Mouse (Mus musculus) heart, embryonic 14.5 days (tissue): ENCODE results near the gene Vmp1. TPM values are rescaled to one million over a fixed set of nuclear protein-coding genes. Genes with fewer than 3 reads are reported as not detected.

Source experiments
- ATAC-seq: fragments of 200-750 bp; cut with Nextera tagmentation; 2 replicates; pipeline ENCODE4 v1.8.0; 2017; ENCODE audit warnings: low read depth, moderate TSS enrichment; ENCODE audit not compliant: insufficient number of reproducible peaks, insufficient read depth, low FRiP score
- H3K27ac ChIP-seq, 2 experiments: fragments of 200-500 bp in 1 of 2; fragments of 300-500 bp in 1 of 2; sonication (generic) in 1 of 2; replicated peaks in 1 of 2; 2 replicates each; pipeline ENCODE4 v1.5.1; 2012 to 2014; ENCODE audit warnings: low read depth in 2 of 2, low read length in 2 of 2, control low read depth in 1 of 2, mild to moderate bottlenecking in 1 of 2, mixed read lengths in 1 of 2; ENCODE audit not compliant: control insufficient read depth in 1 of 2, insufficient read depth in 1 of 2
- H3K27me3 ChIP-seq: fragments of 300-500 bp; sonication (generic); 2 replicates; pipeline ENCODE4 v1.6.1; 2014; ENCODE audit warnings: mild to moderate bottlenecking, low read length, control low read depth; ENCODE audit not compliant: control insufficient read depth, insufficient read depth
- H3K36me3 ChIP-seq: fragments of 300-500 bp; sonication (generic); 2 replicates; pipeline ENCODE4 v1.6.1; 2014; ENCODE audit warnings: mild to moderate bottlenecking, control low read depth, low read length, mixed read lengths; ENCODE audit not compliant: control insufficient read depth, insufficient read depth
- H3K4me1 ChIP-seq, 2 experiments: fragments of 200-500 bp in 1 of 2; fragments of 300-500 bp in 1 of 2; sonication (generic) in 1 of 2; 2 replicates each; pipeline ENCODE4 v1.6.1; 2012 to 2014; ENCODE audit warnings: low read length in 2 of 2, control low read depth in 1 of 2, mixed read lengths in 1 of 2; ENCODE audit not compliant: control insufficient read depth in 2 of 2, insufficient read depth in 2 of 2
- H3K4me2 ChIP-seq: fragments of 300-500 bp; sonication (generic); 2 replicates; pipeline ENCODE4 v1.6.1; 2014; ENCODE audit warnings: mild to moderate bottlenecking, low read length
- H3K4me3 ChIP-seq, 2 experiments: fragments of 200-500 bp in 1 of 2; fragments of 300-500 bp in 1 of 2; sonication (generic) in 1 of 2; 2 replicates each; pipeline ENCODE4 v1.5.1; 2012 to 2014; ENCODE audit warnings: low read length in 2 of 2, mild to moderate bottlenecking in 2 of 2, control low read depth in 1 of 2, low read depth in 1 of 2, moderate library complexity in 1 of 2; ENCODE audit not compliant: control insufficient read depth in 1 of 2, insufficient read depth in 1 of 2
- H3K9ac ChIP-seq: fragments of 300-500 bp; sonication (generic); 2 replicates; pipeline ENCODE4 v1.6.1; 2014; ENCODE audit warnings: mild to moderate bottlenecking, low read length
- H3K9me3 ChIP-seq: fragments of 300-500 bp; sonication (generic); 2 replicates; pipeline ENCODE4 v1.6.1; 2016; ENCODE audit warnings: low read length, control low read depth; ENCODE audit not compliant: control insufficient read depth
- WGBS: fragments of 180-500 bp; shearing (Covaris S2); extraction: QIAGEN DNeasy Blood & Tissue Kit; methylation state at CpG from one replicate; pipeline ENCODE4 v1.1.7; 2014; 5-methylcytosine and 5-hydroxymethylcytosine counted together
- polyA plus RNA-seq: library from polyadenylated mRNA; unstranded; fragments of >200 nt; fragmentation: Nextera tagmentation; extraction: Ambion mirVana; gene quantifications from 2 replicates; pipeline ENCODE4 v1.2.1, GENCODE M21; 2014

Gene Vmp1
- polyA plus RNA-seq, result 98.5 and 101 TPM in 2 replicates

DNA sequence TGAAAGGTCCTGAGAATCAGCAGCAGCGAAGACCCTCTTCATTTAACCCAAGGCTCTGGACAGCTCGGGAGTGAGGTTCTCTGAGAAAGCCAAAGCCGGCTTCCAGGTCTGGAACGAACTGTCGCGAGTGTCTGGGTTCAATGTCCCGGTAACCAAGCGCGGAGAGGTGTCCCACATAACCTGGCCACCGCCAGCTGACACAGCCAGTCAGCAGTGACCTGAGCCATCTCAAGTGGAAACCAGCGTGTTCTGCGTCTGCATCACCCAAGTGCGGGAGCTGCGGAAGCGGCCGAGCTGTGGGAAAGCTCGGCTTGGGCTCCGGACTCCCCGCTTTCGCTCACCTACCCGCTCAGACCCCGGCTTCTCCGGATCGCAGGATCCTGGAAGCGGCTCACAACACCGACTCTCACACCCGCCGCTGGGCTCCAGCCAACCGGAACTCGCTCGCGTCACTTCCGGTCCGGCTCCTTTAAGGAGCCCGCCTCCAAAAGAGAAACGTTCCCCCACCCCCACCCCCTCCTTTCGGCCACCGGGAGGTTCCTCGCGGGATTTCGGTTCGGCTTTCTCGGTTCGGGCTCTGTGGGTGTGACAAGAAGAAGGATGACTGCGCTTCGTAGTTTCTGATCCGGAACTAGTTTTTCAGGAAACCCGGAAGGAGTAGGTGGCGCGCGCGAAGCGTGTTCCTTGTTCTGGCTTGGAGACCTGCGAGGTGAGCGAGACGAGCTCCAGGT is at the start of gene Vmp1, which contains the start of gene Ptrh2:
TSS of gene Vmp1 (minus strand) at position 442 of the 731 bp plus-strand sequence.
TSS of gene Ptrh2 (plus strand) at position 591 of the 731 bp plus-strand sequence.
- Histone ChIP-seq H3K4me2 (peak within 1 kb of the TSS; percentile 68), H3K27me3 (no peaks in the 10 kb centered on the region), H3K9ac (peak within 1 kb of the TSS; percentile 88), H3K4me3 (peak within 1 kb of the TSS; percentile 75 to 77), H3K9me3 (no peaks in the 10 kb centered on the region), H3K27ac (peak within 1 kb of the TSS; percentile 85 to 89), H3K4me1 (peaks cover 2 to 26% of the 10 kb centered on the region in 2 experiments), H3K36me3 (peaks cover 17% of the 10 kb centered on the region)
- under 1% methylated on average over 56 of the region's 56 CpGs for WGBS
- peak; percentile 89 for ATAC-seq

DNA sequence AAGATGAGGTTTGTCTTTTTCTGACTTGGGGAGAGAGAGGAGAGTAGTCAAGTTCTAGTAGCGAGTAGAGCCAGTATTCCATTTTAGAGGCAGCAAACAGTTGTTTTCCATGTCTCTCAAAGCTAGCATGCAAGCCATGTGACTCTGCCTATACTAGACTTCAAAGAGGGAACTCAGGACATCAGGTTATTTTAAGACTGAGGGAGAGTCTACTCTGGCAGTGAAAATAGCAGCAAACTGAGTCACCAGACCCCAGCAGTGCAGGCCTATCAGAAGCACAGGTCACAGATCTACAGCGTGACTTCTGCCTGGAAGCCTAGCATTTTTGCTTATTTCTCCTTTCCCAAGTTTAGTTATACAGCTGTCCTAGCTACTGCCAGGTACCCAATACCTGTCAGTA is 47.8 kb upstream of the Vmp1 start:
- H3K36me3 ChIP-seq, result peaks cover 74% of the 10 kb centered on the region
- 30% methylated on average over 2 of the region's 2 CpGs for WGBS
- H3K4me2 ChIP-seq, result peak overlapping the region; percentile 45

DNA sequence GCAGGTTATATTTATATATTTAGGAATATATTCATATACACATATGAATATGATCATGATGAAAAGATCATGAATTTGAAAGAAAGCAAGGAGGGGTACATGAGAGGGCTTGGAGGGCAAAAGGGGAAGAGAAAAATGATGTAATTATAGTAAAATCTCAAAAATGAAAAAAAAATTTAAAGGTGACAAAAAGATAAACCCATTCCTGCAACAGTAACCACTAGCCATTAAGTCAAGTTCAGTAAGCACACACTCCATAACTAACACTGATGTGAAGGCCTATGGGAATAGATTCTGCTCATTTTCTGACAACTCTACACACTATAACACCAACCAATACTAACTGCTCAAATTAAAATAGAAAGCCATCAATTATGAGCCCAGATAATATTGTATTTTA is 42.0 kb upstream of the Vmp1 start:
- Histone ChIP-seq H3K9me3 (no peaks in the 10 kb centered on the region), H3K4me1 (peaks cover 0 to 2% of the 10 kb centered on the region in 2 experiments; a peak in 2 of 4 replicates), H3K27ac (no peak overlapping the region), H3K4me2 (no peak overlapping the region), H3K36me3 (peaks cover 87% of the 10 kb centered on the region), H3K27me3 (no peaks in the 10 kb centered on the region), H3K9ac (no peak overlapping the region), H3K4me3 (no peak overlapping the region)
- no peak for ATAC-seq

More for the DNA sequence above, 47.8 kb upstream of the Vmp1 start:
- Histone ChIP-seq H3K4me3 (no peak overlapping the region), H3K27ac (peak overlapping the region; percentile 80 to 90), H3K9ac (0 out of 2 replicates have a peak overlapping the region, but pooled peaks have one; percentile 48), H3K4me1 (peaks cover 4 to 37% of the 10 kb centered on the region in 2 experiments; a peak in 3 of 4 replicates), H3K9me3 (no peaks in the 10 kb centered on the region), H3K27me3 (no peaks in the 10 kb centered on the region)
- peak; percentile 91 for ATAC-seq

DNA sequence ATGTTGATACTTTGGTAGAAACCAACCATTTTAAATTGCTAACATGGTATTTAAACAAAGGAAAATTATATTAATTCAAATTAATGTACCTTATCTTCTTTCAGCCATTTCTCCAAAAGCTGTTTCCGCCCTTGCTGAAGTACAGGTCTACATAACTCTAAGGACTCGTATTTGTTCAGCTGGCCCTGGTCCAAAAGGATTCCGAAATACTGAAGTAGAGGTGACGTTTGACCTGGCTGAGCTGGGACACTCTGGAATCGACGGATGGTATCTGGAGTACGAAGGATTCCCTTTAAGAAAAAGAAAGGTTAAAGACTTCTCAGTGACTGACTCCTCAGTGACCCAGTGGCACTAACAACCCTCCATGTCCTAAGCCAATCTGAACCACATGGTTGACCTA is 41.3 kb upstream of the Vmp1 start:
- Histone ChIP-seq H3K27me3 (no peaks in the 10 kb centered on the region), H3K4me3 (no peak overlapping the region), H3K27ac (no peak overlapping the region), H3K4me2 (no peak overlapping the region), H3K4me1 (no peaks in the 10 kb centered on the region), H3K9ac (no peak overlapping the region), H3K36me3 (peaks cover 89% of the 10 kb centered on the region), H3K9me3 (no peaks in the 10 kb centered on the region)
- 74% methylated on average over 7 of the region's 7 CpGs for WGBS
- ATAC-seq, result no peak

DNA sequence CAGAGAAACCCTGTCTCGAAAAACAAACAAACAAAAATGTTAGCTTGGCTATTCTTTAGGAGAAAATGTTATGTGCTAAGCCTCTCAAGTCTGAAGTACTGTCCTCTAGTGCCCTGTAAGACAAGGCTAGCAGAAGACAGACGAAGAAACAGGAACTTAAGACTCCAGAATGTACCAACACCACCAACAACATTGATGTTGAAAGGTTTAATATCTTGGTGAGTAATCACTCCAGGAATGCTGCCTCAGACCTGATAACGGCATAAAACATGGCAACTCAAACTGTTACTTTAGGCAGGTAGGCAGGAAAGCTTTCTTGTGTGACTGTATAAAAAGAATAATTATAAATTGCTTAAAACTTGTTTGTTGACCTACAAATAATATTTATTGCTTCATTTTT is 40.4 kb upstream of the Vmp1 start:
- no peaks in the 10 kb centered on the region for H3K4me1 ChIP-seq
- ATAC-seq, result no peak
- H3K27me3 ChIP-seq, result no peaks in the 10 kb centered on the region
- H3K4me3 ChIP-seq, result no peak overlapping the region
- no peak overlapping the region for H3K9ac ChIP-seq
- no peak overlapping the region for H3K27ac ChIP-seq
- H3K36me3 ChIP-seq, result peaks cover 90% of the 10 kb centered on the region
- 88% methylated on average over 3 of the region's 3 CpGs for WGBS
- H3K4me2 ChIP-seq, result no peak overlapping the region
- H3K9me3 ChIP-seq, result no peaks in the 10 kb centered on the region

DNA sequence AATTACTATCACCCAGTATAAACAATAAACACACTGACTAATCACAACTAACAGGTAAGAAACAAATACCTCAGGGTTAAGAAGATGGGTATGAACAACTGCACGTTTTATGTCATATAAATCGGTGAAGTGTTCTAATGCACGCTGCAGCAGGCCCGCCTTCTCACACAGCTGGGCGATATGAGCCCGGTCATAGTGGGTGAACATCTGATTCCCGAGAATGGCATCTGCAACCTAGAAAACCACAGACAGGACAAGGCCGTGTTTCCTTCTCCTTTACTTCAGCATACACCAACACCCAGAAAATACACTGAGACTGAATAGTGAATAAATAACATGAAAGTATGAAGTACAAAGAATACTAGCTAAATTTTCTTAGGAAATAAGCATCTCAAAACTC is 35.8 kb upstream of the Vmp1 start:
- no peaks in the 10 kb centered on the region for H3K27me3 ChIP-seq
- WGBS, result 87% methylated on average over 8 of the region's 8 CpGs

DNA sequence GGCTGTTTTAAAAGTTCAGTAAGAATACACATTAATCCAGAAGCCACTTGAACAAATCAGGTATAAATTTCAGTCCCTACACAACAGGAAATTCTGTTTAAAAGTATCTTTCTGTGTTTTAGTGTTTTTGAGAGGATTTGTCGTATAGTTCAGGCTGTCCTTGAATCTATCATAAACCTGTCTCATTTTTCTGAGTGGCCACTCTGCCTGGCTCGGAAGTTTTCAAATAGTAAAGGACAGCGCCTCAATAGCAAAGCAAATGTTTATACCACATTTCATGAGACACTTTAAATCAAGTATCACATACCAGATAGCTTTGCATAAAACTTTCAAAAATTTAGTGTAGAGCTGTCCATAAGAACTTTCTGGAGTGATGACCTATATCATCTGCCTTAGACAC is 34.7 kb upstream of the Vmp1 start:
- peaks cover 91% of the 10 kb centered on the region for H3K36me3 ChIP-seq
- 92% methylated on average over 3 of the region's 3 CpGs for WGBS
- H3K4me3 ChIP-seq, result no peak overlapping the region
- no peaks in the 10 kb centered on the region for H3K27me3 ChIP-seq
- H3K9me3 ChIP-seq, result no peaks in the 10 kb centered on the region
- H3K4me2 ChIP-seq, result no peak overlapping the region
- no peak overlapping the region for H3K27ac ChIP-seq
- no peaks in the 10 kb centered on the region for H3K4me1 ChIP-seq
- no peak for ATAC-seq
- no peak overlapping the region for H3K9ac ChIP-seq

More for the DNA sequence above, 35.8 kb upstream of the Vmp1 start:
- H3K36me3 ChIP-seq, result peaks cover 91% of the 10 kb centered on the region
- H3K4me3 ChIP-seq, result no peak overlapping the region
- H3K4me2 ChIP-seq, result no peak overlapping the region
- ATAC-seq, result no peak
- no peaks in the 10 kb centered on the region for H3K9me3 ChIP-seq
- H3K9ac ChIP-seq, result no peak overlapping the region
- no peak overlapping the region for H3K27ac ChIP-seq
- no peaks in the 10 kb centered on the region for H3K4me1 ChIP-seq
